Mouse (Mus musculus) thymus, adult 2 months (tissue): ENCODE results near the gene 1700057G04Rik.

Experiments used
- CTCF ChIP-seq: fragments of 200-500 bp; IDR thresholded peaks from 2 replicates; pipeline ENCODE4 v1.5.1; 2012; ENCODE audit warnings: mild to moderate bottlenecking, control low read depth, low read length, moderate library complexity, borderline replicate concordance; ENCODE audit not compliant: control insufficient read depth, poor library complexity, insufficient read depth; ENCODE audit errors: extremely low read depth
- POLR2A ChIP-seq: fragments of 200-500 bp; IDR thresholded peaks from 2 replicates; pipeline ENCODE4 v1.6.1; 2012; ENCODE audit warnings: mild to moderate bottlenecking, low read length, control low read depth, moderate library complexity; ENCODE audit not compliant: control insufficient read depth, poor library complexity, insufficient read depth; ENCODE audit errors: extremely low read depth

DNA sequence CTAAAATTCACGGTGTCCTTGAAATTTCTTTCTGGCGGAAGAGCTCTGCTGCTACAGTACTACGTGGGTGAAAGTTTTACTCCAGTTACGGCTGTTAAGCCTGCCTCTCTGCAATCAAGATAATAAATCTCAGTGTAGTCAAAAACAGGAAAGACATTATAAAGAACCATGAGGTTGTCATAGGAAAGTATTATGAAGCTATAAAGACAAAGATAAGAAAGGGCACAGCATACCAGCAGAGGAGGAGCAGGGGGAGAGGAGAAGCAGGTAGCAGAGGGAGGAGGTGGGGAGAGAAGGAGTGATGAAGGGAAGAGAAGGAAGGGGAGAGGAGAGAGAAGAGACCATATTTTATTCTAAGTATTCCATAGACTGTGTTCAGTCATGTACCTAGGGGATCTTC is 64.7 kb downstream of the 1700057G04Rik start:
- no peak for TF ChIP-seq CTCF
- no peak for TF ChIP-seq POLR2A
